Mouse (Mus musculus): Measurements from ENCODE around the gene Hdhd5. TPM values are rescaled to one million over a fixed set of nuclear protein-coding genes. Genes with fewer than 3 reads are reported as not detected.

Hdhd5 gene
- total and polyA plus RNA-seq, 3 experiments = 17.8 to 19.9 TPM; not detected in 1

GRCm38 (mm10) chr6:120461217-120461616 is 69.9 kb downstream of the Hdhd5 start:
- H3K4me3 ChIP-seq (ENCODE audit: control insufficient read depth in 1 of 2, insufficient read depth in 1 of 2, low read depth in 2 of 2, low read length in 2 of 2) = no peak overlapping the region
- no peak overlapping the region for H3K9ac ChIP-seq (ENCODE audit: control insufficient read depth, low read depth, low read length, poor library complexity, severe bottlenecking)
- TF ChIP-seq E2F4 (IDR thresholded peaks at IDR 0.05; ENCODE audit: borderline replicate concordance, low read depth, low read length) = no peak
- no peak for TF ChIP-seq MXI1 (IDR thresholded peaks at IDR 0.05; ENCODE audit: low read depth, low read length)
- no peak for TF ChIP-seq MYB (IDR thresholded peaks at IDR 0.05; ENCODE audit: low read depth, low read length)
- no peak for TF ChIP-seq SMC3 (IDR thresholded peaks at IDR 0.05; ENCODE audit: low read depth, low read length)
- TF ChIP-seq ELF1 (IDR thresholded peaks at IDR 0.05; ENCODE audit: low read depth, low read length) = no peak
- H3K79me2 ChIP-seq (ENCODE audit: control insufficient read depth, insufficient read depth, low read length, poor library complexity) = peaks cover 26% of the 10 kb centered on the region
- H3K9me3 ChIP-seq (replicated peaks; ENCODE audit: insufficient read depth, low read length) = no peaks in the 10 kb centered on the region
- peaks cover 0 to 18% of the 10 kb centered on the region in 2 experiments; a peak in 2 of 4 replicates for H3K36me3 ChIP-seq (ENCODE audit: control insufficient read depth in 1 of 2, insufficient read depth in 2 of 2, low read length in 2 of 2)
- DNase-seq (ENCODE audit: low read depth, low spot score) = no peak
- H3K4me1 ChIP-seq (ENCODE audit: control insufficient read depth in 1 of 2, insufficient read depth in 2 of 2, low read length in 2 of 2) = peaks cover 15 to 18% of the 10 kb centered on the region in 2 experiments
- no peak overlapping the region for H3K27ac ChIP-seq (ENCODE audit: control insufficient read depth, low read depth, low read length)
- no peaks in the 10 kb centered on the region for H3K27me3 ChIP-seq (ENCODE audit: control insufficient read depth in 1 of 2, insufficient read depth in 2 of 2, low read length in 2 of 2)

Other genes with a start within 250 kb of the Hdhd5 start
- gene D330020A13Rik, start 237.0 kb downstream of the Hdhd5 start, total RNA-seq (2012; rRNA removed) = not detected in 2 replicates
- gene D330020A13Rik, start 237.0 kb downstream of the Hdhd5 start, polyA plus RNA-seq (2012; ENCODE audit: insufficient read depth in 1 of 2, insufficient read length in 2 of 2, low read depth in 1 of 2, low replicate concordance in 2 of 2, missing spikeins in 1 of 2) = not detected
- 0.78 and 1.5 TPM in 2 replicates for gene B4galnt3, start 236.8 kb downstream of the Hdhd5 start, total RNA-seq (2012; rRNA removed)
- 1 to 10 TPM in 1 of 2 experiments, not detected in 1; 1.3 TPM for gene B4galnt3, start 236.8 kb downstream of the Hdhd5 start, polyA plus RNA-seq (2012; ENCODE audit: insufficient read depth in 1 of 2, insufficient read length in 2 of 2, low read depth in 1 of 2, low replicate concordance in 2 of 2, missing spikeins in 1 of 2)
- 45.7 and 51.7 TPM in 2 replicates for gene Kdm5a, start 167.2 kb downstream of the Hdhd5 start, total RNA-seq (2012; rRNA removed)
- gene Kdm5a, start 167.2 kb downstream of the Hdhd5 start, polyA plus RNA-seq (2012; ENCODE audit: insufficient read depth in 1 of 2, insufficient read length in 2 of 2, low read depth in 1 of 2, low replicate concordance in 2 of 2, missing spikeins in 1 of 2) = 100 to 1,000 TPM; 121 to 303 TPM
- 14.4 and 16.6 TPM in 2 replicates for gene Ccdc77, start 166.9 kb downstream of the Hdhd5 start, total RNA-seq (2012; rRNA removed)
- gene Ccdc77, start 166.9 kb downstream of the Hdhd5 start, polyA plus RNA-seq (2012; ENCODE audit: insufficient read depth in 1 of 2, insufficient read length in 2 of 2, low read depth in 1 of 2, low replicate concordance in 2 of 2, missing spikeins in 1 of 2) = 10 to 100 TPM in 1 of 2 experiments, not detected in 1; 17.9 TPM
- gene Il17ra, start 68.1 kb downstream of the Hdhd5 start, total RNA-seq (2012; rRNA removed) = 18.0 and 19.5 TPM in 2 replicates
- 10 to 100 TPM in 1 of 2 experiments, not detected in 1; 43.3 TPM for gene Il17ra, start 68.1 kb downstream of the Hdhd5 start, polyA plus RNA-seq (2012; ENCODE audit: insufficient read depth in 1 of 2, insufficient read length in 2 of 2, low read depth in 1 of 2, low replicate concordance in 2 of 2, missing spikeins in 1 of 2)
- gene Tmem121b, start 37.5 kb downstream of the Hdhd5 start, total RNA-seq (2012; rRNA removed) = not detected in 2 replicates
- under 1 TPM in 1 of 2 experiments, not detected in 1; 0.18 TPM for gene Tmem121b, start 37.5 kb downstream of the Hdhd5 start, polyA plus RNA-seq (2012; ENCODE audit: insufficient read depth in 1 of 2, insufficient read length in 2 of 2, low read depth in 1 of 2, low replicate concordance in 2 of 2, missing spikeins in 1 of 2)
- 4.0 and 5.1 TPM in 2 replicates for gene Cecr2, start 135.1 kb upstream of the Hdhd5 start, total RNA-seq (2012; rRNA removed)
- 1 to 10 TPM in 1 of 2 experiments, not detected in 1; 8.7 TPM for gene Cecr2, start 135.1 kb upstream of the Hdhd5 start, polyA plus RNA-seq (2012; ENCODE audit: insufficient read depth in 1 of 2, insufficient read length in 2 of 2, low read depth in 1 of 2, low replicate concordance in 2 of 2, missing spikeins in 1 of 2)
- gene Slc25a18, start 242.3 kb upstream of the Hdhd5 start, total RNA-seq (2012; rRNA removed) = 0.12 TPM in 1 of 2 replicates, not detected in the other
- under 1 TPM in 1 of 2 experiments, not detected in 1; 0.57 TPM for gene Slc25a18, start 242.3 kb upstream of the Hdhd5 start, polyA plus RNA-seq (2012; ENCODE audit: insufficient read depth in 1 of 2, insufficient read length in 2 of 2, low read depth in 1 of 2, low replicate concordance in 2 of 2, missing spikeins in 1 of 2)